Mouse (Mus musculus) kidney, embryonic 15.5 days (tissue): ENCODE results near the gene Apobec3. TPM values are rescaled to one million over a fixed set of nuclear protein-coding genes. Genes with fewer than 3 reads are reported as not detected.

Source experiments
- ATAC-seq: fragments of 200-750 bp; cut with Nextera tagmentation; replicated peaks from 2 replicates; pipeline ENCODE4 v1.8.0; 2017; ENCODE audit warnings: moderate TSS enrichment; ENCODE audit not compliant: low FRiP score
- H3K27ac ChIP-seq: fragments of 300-500 bp; sonication (generic); 2 replicates; pipeline ENCODE4 v1.5.1; 2015; ENCODE audit warnings: mild to moderate bottlenecking, inconsistent platforms
- H3K27me3 ChIP-seq: fragments of 300-500 bp; sonication (generic); 2 replicates; pipeline ENCODE4 v1.6.1; 2015; ENCODE audit warnings: inconsistent platforms
- H3K36me3 ChIP-seq: fragments of 300-500 bp; sonication (generic); 2 replicates; pipeline ENCODE4 v1.6.1; 2015; ENCODE audit warnings: inconsistent platforms
- H3K4me1 ChIP-seq: fragments of 300-500 bp; sonication (generic); 2 replicates; pipeline ENCODE4 v1.6.1; 2015; ENCODE audit warnings: inconsistent platforms
- H3K4me2 ChIP-seq: fragments of 300-500 bp; sonication (generic); 2 replicates; pipeline ENCODE4 v1.6.1; 2015; ENCODE audit warnings: moderate library complexity, mild to moderate bottlenecking, inconsistent platforms
- H3K4me3 ChIP-seq: fragments of 300-500 bp; sonication (generic); replicated peaks from 2 replicates; pipeline ENCODE4 v1.5.1; 2015; ENCODE audit warnings: mild to moderate bottlenecking, inconsistent platforms
- H3K9ac ChIP-seq: fragments of 300-500 bp; sonication (generic); 2 replicates; pipeline ENCODE4 v1.6.1; 2015; ENCODE audit warnings: mild to moderate bottlenecking, inconsistent platforms
- H3K9me3 ChIP-seq: fragments of 300-500 bp; sonication (generic); replicated peaks from 2 replicates; pipeline ENCODE4 v1.6.1; 2016; ENCODE audit warnings: inconsistent platforms
- WGBS: fragments of 180-500 bp; shearing (Covaris S2); methylation state at CpG from one replicate; pipeline ENCODE4 v1.1.7; 2015; ENCODE audit warnings: mixed read lengths; 5-methylcytosine and 5-hydroxymethylcytosine counted together
- polyA plus RNA-seq: library from polyadenylated mRNA; unstranded; fragments of >200 nt; fragmentation: Nextera tagmentation; extraction: Ambion mirVana; gene quantifications from 2 replicates; pipeline ENCODE4 v1.2.1, GENCODE M21; 2015

Gene Apobec3
- 29.3 and 31.0 TPM in 2 replicates for polyA plus RNA-seq

DNA sequence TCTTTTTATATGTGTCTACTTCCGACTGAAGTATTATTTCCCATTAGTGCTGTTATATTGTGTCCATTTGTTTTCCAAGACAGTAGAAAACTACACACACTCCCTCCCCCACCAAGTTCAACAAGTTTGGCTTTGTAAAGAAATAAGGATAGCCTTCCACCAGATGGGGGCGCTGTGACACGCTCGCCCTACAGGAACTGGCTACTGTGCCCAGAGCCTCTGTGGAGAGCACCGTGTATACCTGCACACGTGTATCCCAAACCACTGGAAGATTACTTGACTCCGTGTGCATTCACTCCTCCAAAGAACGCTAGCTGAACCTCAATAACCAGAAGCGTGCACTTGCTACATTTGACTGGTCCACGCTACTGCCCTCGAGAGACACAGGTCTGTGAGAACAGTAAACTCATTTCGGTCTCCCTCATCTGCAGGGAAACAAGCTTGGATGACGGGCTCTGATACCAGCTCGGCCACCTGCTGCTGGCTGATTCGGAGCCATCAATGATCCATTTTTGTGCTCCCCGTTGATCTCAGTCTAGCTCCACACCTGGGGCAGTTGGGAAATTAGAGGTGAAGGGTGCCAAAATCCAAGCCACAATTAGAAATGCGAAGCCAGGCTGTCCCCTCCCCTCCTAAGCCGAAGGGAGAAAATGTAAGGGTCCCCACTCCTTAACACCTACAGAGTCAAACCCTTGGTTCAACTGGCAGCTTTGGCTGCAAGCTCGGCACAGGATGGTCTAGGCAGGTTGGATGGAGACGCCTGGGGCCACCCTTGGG is at the start of gene Apobec3:
Gene Apobec3, plus strand, starts transcription at position 224 of the 777 bp plus-strand sequence.
- peaks cover 6% of the 10 kb centered on the region; the same call in 1 of the 2 replicates for H3K27me3 ChIP-seq
- peak within 1 kb of the TSS; percentile 54 for H3K4me3 ChIP-seq
- H3K36me3 ChIP-seq: no peaks in the 10 kb centered on the region
- peaks cover 28% of the 10 kb centered on the region for H3K4me1 ChIP-seq
- peak within 1 kb of the TSS; percentile 53 for H3K9ac ChIP-seq
- H3K4me2 ChIP-seq: peak within 1 kb of the TSS; percentile 66
- H3K27ac ChIP-seq: peak within 1 kb of the TSS; percentile 84
- WGBS: 1% methylated on average over 20 of the region's 20 CpGs
- H3K9me3 ChIP-seq: no peaks in the 10 kb centered on the region
- peak; percentile 47; the same call in 1 of the 2 replicates for ATAC-seq

GRCm38 (mm10) chr15:79842985-79843384 is 48.5 kb upstream of the Apobec3 start:
- 85% methylated on average over 3 of the region's 3 CpGs for WGBS

DNA sequence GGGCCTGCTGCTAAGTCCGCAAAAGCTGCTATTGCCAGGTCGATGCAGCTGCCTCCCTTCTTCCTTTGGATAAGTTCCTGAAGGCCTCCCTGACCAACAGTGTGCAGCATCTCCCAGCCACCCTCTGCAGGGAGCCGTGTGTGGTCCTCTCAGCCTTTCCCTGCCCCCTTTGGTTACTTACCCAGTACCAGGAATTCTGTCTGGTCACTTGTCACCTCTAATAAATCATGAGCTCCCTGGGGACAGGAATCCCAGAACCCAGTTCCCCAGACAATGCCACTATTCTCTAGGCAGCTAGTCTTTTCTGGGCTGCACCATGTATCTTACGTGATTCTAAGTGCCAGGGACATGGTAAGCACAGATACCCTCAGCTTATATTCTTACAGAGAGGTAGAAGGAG is 45.5 kb upstream of the Apobec3 start:
- Histone ChIP-seq H3K4me1 (peaks cover 12% of the 10 kb centered on the region), H3K4me3 (no peak overlapping the region), H3K27ac (no peak overlapping the region), H3K9me3 (no peaks in the 10 kb centered on the region), H3K9ac (no peak overlapping the region), H3K36me3 (no peaks in the 10 kb centered on the region), H3K4me2 (no peak overlapping the region), H3K27me3 (no peaks in the 10 kb centered on the region)
- 50% methylated on average over 4 of the region's 4 CpGs for WGBS
- no peak for ATAC-seq

More at GRCm38 (mm10) chr15:79842985-79843384, 48.5 kb upstream of the Apobec3 start:
- Histone ChIP-seq H3K4me1 (peaks cover 12% of the 10 kb centered on the region), H3K9me3 (no peaks in the 10 kb centered on the region), H3K4me2 (no peak overlapping the region), H3K9ac (no peak overlapping the region), H3K27ac (no peak overlapping the region), H3K36me3 (no peaks in the 10 kb centered on the region), H3K27me3 (no peaks in the 10 kb centered on the region), H3K4me3 (no peak overlapping the region)
- no peak for ATAC-seq

GRCm38 (mm10) chr15:79847100-79847499 is 44.4 kb upstream of the Apobec3 start:
- Histone ChIP-seq H3K4me3 (no peak overlapping the region), H3K4me2 (no peak overlapping the region), H3K27ac (0 out of 2 replicates have a peak overlapping the region, but pooled peaks have one; percentile 11), H3K36me3 (no peaks in the 10 kb centered on the region), H3K9ac (no peak overlapping the region), H3K9me3 (no peaks in the 10 kb centered on the region), H3K27me3 (no peaks in the 10 kb centered on the region), H3K4me1 (peaks cover 12% of the 10 kb centered on the region)
- peak; percentile 58; the same call in 1 of the 2 replicates for ATAC-seq
- WGBS: 30% methylated on average over 5 of the region's 5 CpGs

DNA sequence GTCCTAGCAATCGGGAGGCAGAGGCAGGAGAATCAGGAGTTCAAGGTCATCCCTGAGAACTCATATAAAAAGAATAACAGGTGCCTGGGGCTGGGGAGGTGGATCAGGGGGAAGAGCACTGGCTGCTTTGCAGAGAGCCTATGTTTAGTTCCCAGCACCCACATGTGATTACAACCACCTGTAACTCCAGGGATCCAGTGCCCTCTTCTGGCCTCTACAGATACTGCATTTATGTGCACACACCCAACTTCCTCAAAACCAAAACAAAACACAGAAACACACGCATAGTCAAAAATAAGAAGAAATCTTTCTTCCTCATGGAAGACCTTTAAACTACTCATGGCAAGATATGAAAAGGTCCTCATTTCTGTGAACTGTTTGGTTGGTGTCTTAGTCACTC is 41.3 kb upstream of the Apobec3 start:
- Histone ChIP-seq H3K9me3 (no peaks in the 10 kb centered on the region), H3K4me1 (peaks cover 12% of the 10 kb centered on the region), H3K9ac (no peak overlapping the region), H3K27ac (no peak overlapping the region), H3K4me3 (no peak overlapping the region), H3K27me3 (no peaks in the 10 kb centered on the region), H3K4me2 (no peak overlapping the region), H3K36me3 (no peaks in the 10 kb centered on the region)
- ATAC-seq: no peak
- WGBS: 97% methylated on average over 2 of the region's 2 CpGs

DNA sequence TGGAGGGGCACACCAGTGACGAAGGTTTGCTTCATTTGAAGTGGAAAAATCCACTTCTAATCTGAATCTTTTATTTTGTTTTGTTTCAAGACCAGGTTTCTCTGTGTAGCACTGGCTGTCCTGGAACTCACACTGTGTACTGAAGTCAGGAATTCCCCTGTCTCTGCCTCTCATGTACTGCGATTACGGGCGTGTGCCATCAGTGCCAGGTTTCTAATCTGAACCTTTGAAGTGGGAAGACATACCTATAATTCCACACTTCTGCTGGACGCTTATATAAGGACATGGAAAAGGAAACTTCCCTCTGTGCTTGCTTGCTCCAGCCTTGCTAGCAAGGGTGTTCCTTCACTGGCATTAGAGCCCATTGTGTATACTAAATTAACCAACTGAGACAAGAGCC is 32.5 kb upstream of the Apobec3 start:
- ATAC-seq: no peak
- no peaks in the 10 kb centered on the region for H3K9me3 ChIP-seq
- no peak overlapping the region for H3K27ac ChIP-seq
- H3K27me3 ChIP-seq: no peaks in the 10 kb centered on the region
- H3K4me3 ChIP-seq: no peak overlapping the region
- no peak overlapping the region for H3K9ac ChIP-seq
- no peaks in the 10 kb centered on the region for H3K36me3 ChIP-seq
- no peak overlapping the region for H3K4me2 ChIP-seq
- 89% methylated on average over 5 of the region's 5 CpGs for WGBS
- no peaks in the 10 kb centered on the region for H3K4me1 ChIP-seq

- H3K4me1 ChIP-seq: no peaks in the 10 kb centered on the region
- no peak for ATAC-seq
- no peaks in the 10 kb centered on the region for H3K27me3 ChIP-seq
- H3K4me2 ChIP-seq: no peak overlapping the region
- H3K27ac ChIP-seq: no peak overlapping the region
- no peak overlapping the region for H3K4me3 ChIP-seq
- no peaks in the 10 kb centered on the region for H3K9me3 ChIP-seq
- H3K36me3 ChIP-seq: no peaks in the 10 kb centered on the region
- H3K9ac ChIP-seq: no peak overlapping the region
- WGBS: 89% methylated on average over 9 of the region's 9 CpGs
Measured at GRCm38 (mm10) chr15:79859821-79860220, 31.6 kb upstream of the Apobec3 start.

DNA sequence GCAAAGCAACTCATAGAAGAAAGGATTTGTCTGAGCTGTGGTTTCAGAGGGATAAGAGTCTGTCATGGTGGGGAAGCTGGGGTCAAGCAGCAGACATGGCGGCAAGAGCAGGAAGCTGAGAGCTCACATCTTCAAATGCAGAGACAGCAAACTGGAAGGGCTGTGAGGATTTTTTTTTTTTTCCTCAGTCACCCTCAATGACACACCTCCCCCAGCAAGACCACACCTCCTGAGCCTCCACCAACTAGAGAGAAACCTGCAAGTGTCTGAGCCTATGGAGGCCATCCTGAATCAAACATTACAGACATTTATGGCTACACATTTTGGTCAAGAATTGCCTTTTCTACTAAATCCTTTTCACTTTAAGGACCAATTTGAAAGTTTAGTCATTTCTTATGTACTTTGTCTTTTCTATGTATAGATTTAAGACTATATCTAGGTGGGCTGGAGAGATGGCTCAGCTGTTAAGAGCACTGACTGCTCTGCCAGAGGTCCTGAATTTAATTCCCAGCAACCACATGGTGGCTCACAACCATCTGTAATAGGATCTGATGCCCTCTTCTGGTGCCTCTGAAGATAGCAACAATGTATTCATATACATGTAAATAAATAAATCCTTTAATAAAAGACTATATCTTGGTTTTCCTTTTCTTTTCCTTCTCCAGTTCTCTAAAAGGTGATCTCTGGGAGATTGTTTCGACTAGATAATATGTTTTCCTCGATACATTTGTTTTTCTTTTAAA is 24.0 kb upstream of the Apobec3 start:
- H3K4me1 ChIP-seq: no peaks in the 10 kb centered on the region
- H3K4me3 ChIP-seq: no peak overlapping the region
- ATAC-seq: no peak
- no peak overlapping the region for H3K4me2 ChIP-seq
- no peaks in the 10 kb centered on the region for H3K9me3 ChIP-seq
- H3K9ac ChIP-seq: no peak overlapping the region
- no peak overlapping the region for H3K27ac ChIP-seq
- WGBS: 85% methylated on average over 3 of the region's 3 CpGs
- H3K36me3 ChIP-seq: no peaks in the 10 kb centered on the region
- no peaks in the 10 kb centered on the region for H3K27me3 ChIP-seq

DNA sequence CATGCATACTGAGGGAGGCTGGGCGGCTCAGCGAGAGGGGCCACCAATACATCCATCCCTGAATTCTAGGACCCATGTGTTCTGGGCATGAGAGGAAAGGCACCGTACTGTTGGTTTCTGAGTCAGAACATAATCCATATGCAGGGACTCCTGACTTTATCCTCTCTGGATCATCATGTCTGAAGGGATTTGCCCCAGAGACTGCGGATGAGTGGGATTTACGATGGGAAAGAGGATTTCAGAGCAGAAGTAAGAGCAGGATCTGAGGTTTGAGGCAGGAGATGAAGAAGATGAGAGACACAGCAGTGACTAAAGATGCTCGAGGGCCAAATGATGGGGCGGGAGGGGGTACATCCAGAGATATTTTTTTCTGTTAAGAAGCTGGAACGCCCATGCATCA is 17.9 kb upstream of the Apobec3 start:
- H3K4me3 ChIP-seq: no peak overlapping the region
- H3K27ac ChIP-seq: no peak overlapping the region
- H3K36me3 ChIP-seq: no peaks in the 10 kb centered on the region
- H3K4me1 ChIP-seq: peaks cover 4% of the 10 kb centered on the region
- no peak overlapping the region for H3K4me2 ChIP-seq
- no peaks in the 10 kb centered on the region for H3K27me3 ChIP-seq
- no peaks in the 10 kb centered on the region; the same call in 1 of the 2 replicates for H3K9me3 ChIP-seq
- ATAC-seq: no peak
- 94% methylated on average over 8 of the region's 8 CpGs for WGBS
- H3K9ac ChIP-seq: no peak overlapping the region

DNA sequence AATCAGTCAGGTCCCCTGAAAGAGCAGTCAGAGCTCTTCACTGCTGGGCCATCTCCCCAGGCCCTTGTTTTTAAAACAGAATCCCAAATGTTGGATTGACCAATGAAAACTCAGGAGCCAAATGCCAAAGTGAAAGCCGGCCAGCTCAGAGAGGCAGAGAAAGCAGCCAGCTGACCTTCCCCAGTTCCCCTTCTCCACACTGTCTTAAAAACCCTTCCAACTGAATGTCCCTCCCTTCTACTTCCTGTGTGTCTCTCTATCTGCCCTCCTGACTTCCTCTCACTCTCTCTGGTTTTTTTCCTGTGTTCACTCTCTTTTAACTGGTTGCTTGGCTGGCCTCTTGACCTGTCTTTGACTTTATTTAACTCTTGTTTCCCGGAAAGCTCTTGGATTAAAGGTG is 17.5 kb upstream of the Apobec3 start:
- peaks cover 9% of the 10 kb centered on the region for H3K4me1 ChIP-seq
- no peak overlapping the region for H3K9ac ChIP-seq
- H3K9me3 ChIP-seq: no peaks in the 10 kb centered on the region; the same call in 1 of the 2 replicates
- H3K4me3 ChIP-seq: no peak overlapping the region
- H3K27ac ChIP-seq: no peak overlapping the region
- ATAC-seq: no peak
- H3K4me2 ChIP-seq: no peak overlapping the region
- WGBS: 60% methylated on average over 2 of the region's 2 CpGs
- no peaks in the 10 kb centered on the region for H3K27me3 ChIP-seq
- H3K36me3 ChIP-seq: no peaks in the 10 kb centered on the region

GRCm38 (mm10) chr15:79875261-79875995 is 16.0 kb upstream of the Apobec3 start:
- H3K27ac ChIP-seq: no peak overlapping the region
- H3K4me3 ChIP-seq: no peak overlapping the region
- no peak overlapping the region for H3K4me2 ChIP-seq
- H3K27me3 ChIP-seq: no peaks in the 10 kb centered on the region
- no peaks in the 10 kb centered on the region; the same call in 1 of the 2 replicates for H3K9me3 ChIP-seq
- peaks cover 20% of the 10 kb centered on the region for H3K4me1 ChIP-seq
- no peaks in the 10 kb centered on the region for H3K36me3 ChIP-seq
- ATAC-seq: no peak
- 72% methylated on average over 18 of the region's 18 CpGs for WGBS
- H3K9ac ChIP-seq: no peak overlapping the region
